Mouse (Mus musculus): ENCODE measurements around the gene Gpcpd1. TPM values are rescaled to one million over a fixed set of nuclear protein-coding genes. Genes with fewer than 3 reads are reported as not detected.

The Gpcpd1 gene
- polyA plus RNA-seq (2015; fragmentation: Nextera tagmentation; extraction: Ambion mirVana) = 33.7 and 34.3 TPM in 2 replicates

- H3K4me2 ChIP-seq (replicated peaks; ENCODE audit: low read depth) = no peak within 1 kb of the TSS
- H3K27me3 ChIP-seq (replicated peaks; ENCODE audit: control insufficient read depth, insufficient read depth, low read length) = no peaks in the 10 kb centered on the region
- no peaks in the 10 kb centered on the region for H3K36me3 ChIP-seq (ENCODE audit: control insufficient read depth, insufficient read depth)
- no peak for TF ChIP-seq CTCF (IDR thresholded peaks at IDR 0.05; ENCODE audit: low read depth)
- no peak within 1 kb of the TSS for H3K27ac ChIP-seq (ENCODE audit: low read depth, low read length)
- ATAC-seq = no peak
- H3K4me3 ChIP-seq (ENCODE audit: low read depth, low read length) = no peak within 1 kb of the TSS
- H3K9me3 ChIP-seq (ENCODE audit: control insufficient read depth) = no peaks in the 10 kb centered on the region
- 92% methylated on average over 7 of the region's 7 CpGs for WGBS
- no peak within 1 kb of the TSS for H3K9ac ChIP-seq (ENCODE audit: low read depth, low read length)
- H3K4me1 ChIP-seq (replicated peaks; ENCODE audit: control insufficient read depth, insufficient read depth, low read length) = no peaks in the 10 kb centered on the region
Observed at GRCm38 (mm10) chr2:132587240-132587779, at the start of gene Gpcpd1. TSS of gene Gpcpd1 (minus strand) at chr2:132587729.

GRCm38 (mm10) chr2:132636534-132636933 is 49.0 kb upstream of the Gpcpd1 start:
- no peak overlapping the region for H3K27ac ChIP-seq (ENCODE audit: low read depth, low read length)
- 87% methylated on average over 1 of the region's 1 CpGs for WGBS
- H3K4me2 ChIP-seq (replicated peaks; ENCODE audit: low read depth) = no peak overlapping the region
- no peaks in the 10 kb centered on the region for H3K9me3 ChIP-seq (ENCODE audit: control insufficient read depth)
- TF ChIP-seq CTCF (IDR thresholded peaks at IDR 0.05; ENCODE audit: low read depth) = no peak
- no peak for ATAC-seq
- H3K9ac ChIP-seq (ENCODE audit: low read depth, low read length) = no peak overlapping the region
- H3K4me1 ChIP-seq (replicated peaks; ENCODE audit: control insufficient read depth, insufficient read depth, low read length) = no peaks in the 10 kb centered on the region
- no peaks in the 10 kb centered on the region for H3K27me3 ChIP-seq (replicated peaks; ENCODE audit: control insufficient read depth, insufficient read depth, low read length)
- H3K36me3 ChIP-seq (ENCODE audit: control insufficient read depth, insufficient read depth) = no peaks in the 10 kb centered on the region
- no peak overlapping the region for H3K4me3 ChIP-seq (ENCODE audit: low read depth, low read length)

- H3K4me3 ChIP-seq (ENCODE audit: low read depth, low read length) = no peak overlapping the region
- no peak for TF ChIP-seq CTCF (IDR thresholded peaks at IDR 0.05; ENCODE audit: low read depth)
- H3K9ac ChIP-seq (ENCODE audit: low read depth, low read length) = no peak overlapping the region
- H3K9me3 ChIP-seq (ENCODE audit: control insufficient read depth) = no peaks in the 10 kb centered on the region
- no peak overlapping the region for H3K27ac ChIP-seq (ENCODE audit: low read depth, low read length)
- H3K4me1 ChIP-seq (replicated peaks; ENCODE audit: control insufficient read depth, insufficient read depth, low read length) = no peaks in the 10 kb centered on the region
- ATAC-seq = no peak
- no peak overlapping the region for H3K4me2 ChIP-seq (replicated peaks; ENCODE audit: low read depth)
- H3K36me3 ChIP-seq (ENCODE audit: control insufficient read depth, insufficient read depth) = no peaks in the 10 kb centered on the region
- 91% methylated on average over 2 of the region's 2 CpGs for WGBS
- H3K27me3 ChIP-seq (replicated peaks; ENCODE audit: control insufficient read depth, insufficient read depth, low read length) = no peaks in the 10 kb centered on the region
Observed at GRCm38 (mm10) chr2:132628626-132629025, 41.1 kb upstream of the Gpcpd1 start.

- ATAC-seq = no peak
- no peak for TF ChIP-seq CTCF (IDR thresholded peaks at IDR 0.05; ENCODE audit: low read depth)
- 80% methylated on average over 1 of the region's 1 CpGs for WGBS
Observed at GRCm38 (mm10) chr2:132623092-132623491, 35.6 kb upstream of the Gpcpd1 start.

GRCm38 (mm10) chr2:132617693-132618092 is 30.2 kb upstream of the Gpcpd1 start:
- Histone ChIP-seq H3K27ac (ENCODE audit: low read depth, low read length) (no peak overlapping the region), H3K4me3 (ENCODE audit: low read depth, low read length) (no peak overlapping the region), H3K4me2 (replicated peaks; ENCODE audit: low read depth) (no peak overlapping the region), H3K4me1 (replicated peaks; ENCODE audit: control insufficient read depth, insufficient read depth, low read length) (no peaks in the 10 kb centered on the region), H3K9ac (ENCODE audit: low read depth, low read length) (no peak overlapping the region), H3K9me3 (ENCODE audit: control insufficient read depth) (no peaks in the 10 kb centered on the region), H3K27me3 (replicated peaks; ENCODE audit: control insufficient read depth, insufficient read depth, low read length) (no peaks in the 10 kb centered on the region), H3K36me3 (ENCODE audit: control insufficient read depth, insufficient read depth) (no peaks in the 10 kb centered on the region)
- WGBS = 71% methylated on average over 3 of the region's 3 CpGs
- no peak for TF ChIP-seq CTCF (IDR thresholded peaks at IDR 0.05; ENCODE audit: low read depth)
- ATAC-seq = no peak

More at GRCm38 (mm10) chr2:132623092-132623491, 35.6 kb upstream of the Gpcpd1 start:
- Histone ChIP-seq H3K9me3 (ENCODE audit: control insufficient read depth) (no peaks in the 10 kb centered on the region), H3K36me3 (ENCODE audit: control insufficient read depth, insufficient read depth) (no peaks in the 10 kb centered on the region), H3K27me3 (replicated peaks; ENCODE audit: control insufficient read depth, insufficient read depth, low read length) (no peaks in the 10 kb centered on the region), H3K9ac (ENCODE audit: low read depth, low read length) (no peak overlapping the region), H3K4me3 (ENCODE audit: low read depth, low read length) (no peak overlapping the region), H3K27ac (ENCODE audit: low read depth, low read length) (no peak overlapping the region), H3K4me1 (replicated peaks; ENCODE audit: control insufficient read depth, insufficient read depth, low read length) (no peaks in the 10 kb centered on the region), H3K4me2 (replicated peaks; ENCODE audit: low read depth) (no peak overlapping the region)

- no peak for TF ChIP-seq CTCF (IDR thresholded peaks at IDR 0.05; ENCODE audit: low read depth)
- H3K4me1 ChIP-seq (replicated peaks; ENCODE audit: control insufficient read depth, insufficient read depth, low read length) = no peaks in the 10 kb centered on the region
- H3K36me3 ChIP-seq (ENCODE audit: control insufficient read depth, insufficient read depth) = no peaks in the 10 kb centered on the region
- H3K27ac ChIP-seq (ENCODE audit: low read depth, low read length) = no peak overlapping the region; the same call in 1 of the 2 replicates
- no peak overlapping the region for H3K9ac ChIP-seq (ENCODE audit: low read depth, low read length)
- ATAC-seq = peak; percentile 99
- WGBS = 23% methylated on average over 5 of the region's 5 CpGs
- H3K4me3 ChIP-seq (ENCODE audit: low read depth, low read length) = no peak overlapping the region
- H3K9me3 ChIP-seq (ENCODE audit: control insufficient read depth) = no peaks in the 10 kb centered on the region
- no peaks in the 10 kb centered on the region for H3K27me3 ChIP-seq (replicated peaks; ENCODE audit: control insufficient read depth, insufficient read depth, low read length)
- no peak overlapping the region for H3K4me2 ChIP-seq (replicated peaks; ENCODE audit: low read depth)
Observed at GRCm38 (mm10) chr2:132613581-132614188, 26.2 kb upstream of the Gpcpd1 start.
